Mouse (Mus musculus) cerebellum, adult 2 months (tissue): ENCODE measurements at regions not wholly inside any gene's neighbourhood (a gene's known extent, or its start where the extent isn't known, plus 50 kb on each side); places are given as distances from the start of the nearest gene placed in this dataset.
A peak's percentile ranks its signal among the peaks of the same experiment; 100 is the strongest.
"Not testable (repeated sequence)": the region's sequence is repeated elsewhere in the genome, so short reads cannot be mapped to it uniquely, and the experiment has no call there.

Source experiments
- DNase-seq, 2 experiments: peaks; one replicate each; pipeline ENCODE4 v3.0.0; 2021
- H3K27ac ChIP-seq: fragments of 200-500 bp; 2 replicates; pipeline ENCODE4 v1.5.1; 2012; ENCODE audit warnings: low read length, control low read depth, inconsistent platforms; ENCODE audit not compliant: insufficient read depth
- H3K27me3 ChIP-seq: fragments of 200-500 bp; 2 replicates; pipeline ENCODE4 v1.6.1; 2012; ENCODE audit warnings: inconsistent platforms, mild to moderate bottlenecking, low read length, moderate library complexity; ENCODE audit not compliant: control insufficient read depth, insufficient read depth
- H3K4me1 ChIP-seq: fragments of 200-500 bp; 2 replicates; pipeline ENCODE4 v1.6.1; 2011; ENCODE audit warnings: low read length; ENCODE audit not compliant: control insufficient read depth, insufficient read depth
- H3K4me3 ChIP-seq: fragments of 200-500 bp; replicated peaks from 2 replicates; pipeline ENCODE3; 2011; ENCODE audit warnings: mild to moderate bottlenecking, low read depth, low read length, control low read depth; ENCODE audit not compliant: insufficient read depth
- CTCF ChIP-seq: fragments of 200-500 bp; IDR thresholded peaks from 2 replicates; pipeline ENCODE4 v1.5.1; 2011; ENCODE audit warnings: low read depth, mild to moderate bottlenecking, control low read depth, low read length, moderate library complexity, borderline replicate concordance; ENCODE audit not compliant: insufficient read depth
- POLR2A ChIP-seq: fragments of 200-500 bp; IDR thresholded peaks from 2 replicates; pipeline ENCODE4 v1.6.1; 2011; ENCODE audit warnings: low read length, control low read depth, borderline replicate concordance; ENCODE audit not compliant: insufficient read depth
- WGBS: fragments of 180-500 bp; shearing (Covaris S2); methylation state at CpG from one replicate; pipeline ENCODE4 v1.1.7; 2018; 5-methylcytosine and 5-hydroxymethylcytosine counted together

DNA sequence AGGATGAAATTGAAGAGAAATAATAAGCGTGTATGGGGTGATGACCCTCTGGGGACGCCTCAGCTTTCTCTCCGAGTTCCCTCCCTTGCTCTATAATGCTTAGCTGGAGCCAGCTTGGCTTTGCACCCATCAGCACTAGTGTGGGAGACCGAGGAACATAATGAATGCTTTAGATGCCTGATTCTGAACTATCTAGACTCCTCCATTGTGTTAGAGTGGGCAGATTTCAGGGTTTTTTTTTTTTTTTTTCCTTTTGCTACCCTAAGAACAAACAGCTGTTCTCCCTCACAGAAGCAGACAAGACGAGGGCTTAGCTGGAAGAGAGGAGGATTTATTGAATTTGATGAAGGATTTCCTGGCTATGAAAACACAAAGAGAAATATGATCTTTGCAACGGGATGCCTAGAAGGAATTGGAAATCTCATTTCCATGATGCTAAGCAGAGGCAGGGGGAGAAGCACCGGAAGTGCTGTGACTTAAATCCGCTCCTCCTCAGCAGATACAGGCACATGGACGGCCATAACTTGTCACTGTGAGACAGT is 390.4 kb upstream of the Auts2 start:
- no peak for TF ChIP-seq CTCF
- TF ChIP-seq POLR2A: no peak
- no peaks in the 10 kb centered on the region for H3K27me3 ChIP-seq
- H3K4me3 ChIP-seq: no peak overlapping the region
- DNase-seq: no peak
- H3K27ac ChIP-seq: no peak overlapping the region
- no peaks in the 10 kb centered on the region for H3K4me1 ChIP-seq
- 86% methylated on average over 9 of the region's 9 CpGs for WGBS

DNA sequence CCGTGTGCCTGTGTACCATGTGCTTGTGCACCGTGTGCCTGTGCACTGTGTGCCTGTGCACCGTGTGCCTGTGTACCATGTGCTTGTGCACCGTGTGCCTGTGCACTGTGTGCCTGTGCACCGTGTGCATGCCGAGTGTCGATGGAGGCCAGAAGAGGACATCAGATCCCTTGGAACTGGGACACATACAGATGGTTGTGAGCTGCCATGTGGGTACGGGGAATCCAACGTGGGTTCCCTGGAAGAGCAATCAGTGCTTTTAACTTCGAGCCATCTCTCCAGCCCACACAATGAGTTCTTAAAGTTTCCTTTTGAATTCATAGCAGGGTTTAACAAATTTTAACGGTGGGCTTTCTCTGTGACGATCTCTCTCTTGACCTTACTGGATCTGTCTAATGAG is 386.8 kb upstream of the Auts2 start:
- not testable (repeated sequence) for DNase-seq, H3K4me1 ChIP-seq, H3K27me3 ChIP-seq, H3K27ac ChIP-seq, H3K4me3 ChIP-seq
- 85% methylated on average over 12 of the region's 12 CpGs for WGBS

DNA sequence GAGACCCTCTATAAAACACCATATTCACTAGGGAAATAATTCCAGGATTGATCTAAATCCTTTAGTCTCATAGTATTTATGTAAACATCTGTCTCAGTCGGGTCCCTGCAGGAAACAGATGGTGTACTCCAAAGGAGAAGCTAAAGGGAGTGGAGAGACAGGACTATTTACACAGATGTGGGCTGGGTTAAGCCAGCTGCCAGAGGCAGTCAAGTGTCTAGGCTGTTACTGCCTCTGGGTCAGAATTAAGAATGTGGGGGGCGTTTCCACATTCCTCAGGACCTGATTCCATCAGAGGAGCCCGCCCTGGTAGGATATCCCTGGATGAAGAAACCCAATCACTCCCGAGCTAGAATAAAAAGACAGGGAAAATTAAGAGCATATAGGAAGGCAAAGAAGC is 380.2 kb upstream of the Auts2 start:
- Histone ChIP-seq H3K27ac (no peak overlapping the region), H3K27me3 (no peaks in the 10 kb centered on the region), H3K4me1 (no peaks in the 10 kb centered on the region), H3K4me3 (no peak overlapping the region)
- no peak for TF ChIP-seq POLR2A
- TF ChIP-seq CTCF: no peak
- 81% methylated on average over 4 of the region's 4 CpGs for WGBS
- DNase-seq: no peak

GRCm38 (mm10) chr5:132909056-132909455 is 365.9 kb upstream of the Auts2 start:
- 21% methylated on average over 2 of the region's 2 CpGs for WGBS
- H3K27ac ChIP-seq: no peak overlapping the region
- DNase-seq: peak; percentile 38 to 76
- H3K27me3 ChIP-seq: no peaks in the 10 kb centered on the region
- no peaks in the 10 kb centered on the region; the same call in 1 of the 2 replicates for H3K4me1 ChIP-seq
- H3K4me3 ChIP-seq: no peak overlapping the region
- TF ChIP-seq POLR2A (no peak), CTCF (no peak)

GRCm38 (mm10) chr5:132908220-132908619 is 365.1 kb upstream of the Auts2 start:
- Histone ChIP-seq H3K4me1 (no peaks in the 10 kb centered on the region; the same call in 1 of the 2 replicates), H3K27ac (no peak overlapping the region), H3K27me3 (no peaks in the 10 kb centered on the region), H3K4me3 (no peak overlapping the region)
- DNase-seq: no peak
- TF ChIP-seq CTCF: no peak
- no peak for TF ChIP-seq POLR2A
- WGBS: 72% methylated on average over 8 of the region's 8 CpGs

GRCm38 (mm10) chr5:132892591-132892990 is 349.4 kb upstream of the Auts2 start:
- Histone ChIP-seq H3K4me1 (peaks cover 21% of the 10 kb centered on the region), H3K4me3 (no peak overlapping the region), H3K27me3 (no peaks in the 10 kb centered on the region), H3K27ac (peak overlapping the region; percentile 53)
- DNase-seq: peak; percentile 98 to 99
- TF ChIP-seq CTCF (no peak), POLR2A (no peak)
- WGBS: 3% methylated on average over 1 of the region's 1 CpGs

DNA sequence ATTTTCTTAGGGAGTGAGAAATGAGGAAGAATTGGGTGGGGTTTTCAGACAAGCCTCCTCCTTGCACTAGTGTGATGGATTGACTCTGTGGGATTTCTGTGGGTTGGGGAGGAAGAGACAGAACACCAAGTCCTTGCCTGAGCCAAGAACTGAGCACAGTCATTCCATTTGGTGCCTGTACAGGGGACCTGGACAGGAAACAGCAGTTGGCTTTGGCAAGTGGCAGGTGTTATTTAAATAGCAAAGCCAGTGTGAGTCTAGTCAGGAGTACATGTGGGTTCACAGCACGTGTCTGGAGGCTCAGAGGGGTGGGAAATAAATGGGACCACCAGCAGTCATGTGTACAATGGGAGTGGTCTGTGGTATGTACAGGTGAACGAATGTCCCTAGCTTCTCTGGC is 341.0 kb upstream of the Auts2 start:
- Histone ChIP-seq H3K4me3 (no peak overlapping the region), H3K27ac (no peak overlapping the region), H3K4me1 (peaks cover 6% of the 10 kb centered on the region; the same call in 1 of the 2 replicates), H3K27me3 (no peaks in the 10 kb centered on the region)
- WGBS: 12% methylated on average over 2 of the region's 2 CpGs
- peak; percentile 81 to 93 for DNase-seq
- TF ChIP-seq CTCF (no peak), POLR2A (no peak)

DNA sequence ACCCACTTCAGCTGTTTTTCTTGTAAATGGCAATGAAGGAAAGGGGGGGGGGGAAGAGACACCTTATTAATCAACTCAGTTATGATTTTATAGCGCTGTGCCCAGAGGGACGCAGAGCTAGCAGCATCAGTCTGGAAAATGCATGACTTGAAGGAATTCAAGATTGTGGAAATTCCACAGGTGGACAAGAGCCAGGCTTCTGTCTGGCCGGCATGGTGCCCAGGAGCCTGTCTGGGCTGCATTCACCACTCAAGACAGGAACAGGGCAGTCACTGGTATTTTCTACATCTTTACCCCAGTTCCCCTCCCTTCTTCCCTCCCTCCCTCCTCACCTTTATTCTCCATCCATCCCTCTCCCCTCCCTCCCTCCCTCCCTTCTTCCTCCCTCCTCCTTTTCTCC is 339.1 kb upstream of the Auts2 start:
- 21% methylated on average over 3 of the region's 3 CpGs for WGBS
- Histone ChIP-seq H3K27ac (no peak overlapping the region), H3K4me1 (peaks cover 6% of the 10 kb centered on the region; the same call in 1 of the 2 replicates), H3K27me3 (no peaks in the 10 kb centered on the region), H3K4me3 (no peak overlapping the region)
- peak; percentile 76 to 80 for DNase-seq
- TF ChIP-seq POLR2A: no peak
- TF ChIP-seq CTCF: no peak
